Mouse (Mus musculus) thymus, postnatal 0 days (tissue): ENCODE measurements around the gene Cbx3. TPM values are rescaled to one million over a fixed set of nuclear protein-coding genes. Genes with fewer than 3 reads are reported as not detected.

Experiments used
- DNase-seq: peaks from one replicate; pipeline ENCODE4 v3.0.0-alpha.2; 2015; ENCODE audit warnings: low spot score
- polyA plus RNA-seq: library from polyadenylated mRNA; unstranded; fragments of >200 nt; fragmentation: Nextera tagmentation; extraction: Ambion mirVana; gene quantifications from 2 replicates; pipeline ENCODE4 v1.2.1, GENCODE M21; 2015

Cbx3 gene
- polyA plus RNA-seq, 1 experiment from 2014 or later, result 674 TPM

GRCm38 (mm10) chr6:51523807-51524320 is 53.7 kb downstream of the Cbx3 start, which contains the start of gene Snx10:
Gene Snx10 (plus strand): TSS chr6:51523901.
- peak; percentile 52 for DNase-seq

GRCm38 (mm10) chr6:51524321-51524931 is 54.3 kb downstream of the Cbx3 start:
- DNase-seq, result peak; percentile 18

GRCm38 (mm10) chr6:51525001-51525400 is 54.8 kb downstream of the Cbx3 start:
- peak; percentile 31 for DNase-seq

- no peak for DNase-seq
These were observed 59.3 kb downstream of the Cbx3 start for GRCm38 (mm10) chr6:51529457-51529856.

Other genes with a start within 250 kb of the Cbx3 start
- 15.0 and 15.6 TPM in 2 replicates for gene Nfe2l3, start 37.7 kb upstream of the Cbx3 start, polyA plus RNA-seq
- gene Hnrnpa2b1, start 466 bp upstream of the Cbx3 start, polyA plus RNA-seq, result 1,688 and 1,855 TPM in 2 replicates
- 19.5 and 20.2 TPM in 2 replicates for gene Snx10, start 53.5 kb downstream of the Cbx3 start, polyA plus RNA-seq